Mouse (Mus musculus): ENCODE measurements around the gene Tmem95. TPM values are rescaled to one million over a fixed set of nuclear protein-coding genes. Genes with fewer than 3 reads are reported as not detected.

Tmem95 gene
- polyA plus RNA-seq, 1 experiment from 2014 or later = not detected

DNA sequence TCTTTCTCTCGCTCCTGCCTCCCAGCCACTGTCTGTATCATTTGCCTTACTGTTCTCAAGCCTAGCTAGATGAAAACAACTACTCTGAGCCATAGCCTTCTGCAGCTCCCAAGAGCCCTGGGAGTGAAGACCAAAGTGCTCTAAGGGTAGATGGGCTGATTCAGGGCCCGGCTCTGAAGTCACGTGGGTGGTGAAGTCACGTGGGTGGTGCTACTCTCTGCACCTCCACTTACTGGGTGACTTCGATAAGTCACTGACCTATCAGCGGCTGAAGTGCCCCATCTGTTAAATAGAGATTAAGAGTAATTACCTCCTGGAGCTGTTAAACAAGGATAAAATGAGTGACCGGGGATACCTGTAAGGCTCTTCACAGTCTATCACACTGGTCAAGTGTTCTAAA lies 23.8 kb downstream of the Tmem95 start:
- H3K27me3 ChIP-seq = peaks cover 16% of the 10 kb centered on the region
- ATAC-seq (ENCODE audit: insufficient number of reproducible peaks, insufficient read depth, low FRiP score, low TSS enrichment) = no peak
- H3K9ac ChIP-seq = no peak overlapping the region
- H3K4me2 ChIP-seq (replicated peaks) = no peak overlapping the region
- H3K27ac ChIP-seq = no peak overlapping the region
- no peaks in the 10 kb centered on the region for H3K9me3 ChIP-seq
- peaks cover 34% of the 10 kb centered on the region for H3K36me3 ChIP-seq
- 70% methylated on average over 7 of the region's 7 CpGs for WGBS
- peaks cover 5% of the 10 kb centered on the region for H3K4me1 ChIP-seq
- no peak overlapping the region for H3K4me3 ChIP-seq

DNA sequence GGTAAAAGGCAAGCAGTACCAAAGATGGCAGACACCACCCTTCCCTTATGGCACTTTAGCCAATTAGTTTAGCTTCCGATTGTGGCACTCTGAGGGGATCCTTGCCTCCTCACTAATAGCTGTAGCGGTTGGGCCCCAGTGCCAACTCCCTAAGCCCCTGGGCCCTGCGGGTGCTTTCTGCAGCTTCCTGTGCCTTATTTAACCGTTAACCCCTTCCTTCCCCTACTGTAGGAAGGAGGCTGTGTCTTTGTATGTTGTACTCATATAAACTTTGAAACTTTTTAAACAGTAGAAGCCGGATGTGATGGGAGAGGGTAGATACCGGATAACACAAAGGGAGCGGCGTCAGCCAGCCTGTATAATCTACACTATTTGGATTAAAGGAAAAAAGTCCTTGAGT lies 27.1 kb downstream of the Tmem95 start:
- Histone ChIP-seq H3K9me3 (no peaks in the 10 kb centered on the region), H3K9ac (no peak overlapping the region), H3K4me1 (peaks cover 21% of the 10 kb centered on the region), H3K4me3 (no peak overlapping the region), H3K27ac (0 out of 2 replicates have a peak overlapping the region, but pooled peaks have one; percentile 17), H3K27me3 (no peaks in the 10 kb centered on the region), H3K36me3 (peaks cover 49% of the 10 kb centered on the region), H3K4me2 (replicated peaks) (no peak overlapping the region)
- no peak for ATAC-seq (ENCODE audit: insufficient number of reproducible peaks, insufficient read depth, low FRiP score, low TSS enrichment)
- 73% methylated on average over 8 of the region's 8 CpGs for WGBS

DNA sequence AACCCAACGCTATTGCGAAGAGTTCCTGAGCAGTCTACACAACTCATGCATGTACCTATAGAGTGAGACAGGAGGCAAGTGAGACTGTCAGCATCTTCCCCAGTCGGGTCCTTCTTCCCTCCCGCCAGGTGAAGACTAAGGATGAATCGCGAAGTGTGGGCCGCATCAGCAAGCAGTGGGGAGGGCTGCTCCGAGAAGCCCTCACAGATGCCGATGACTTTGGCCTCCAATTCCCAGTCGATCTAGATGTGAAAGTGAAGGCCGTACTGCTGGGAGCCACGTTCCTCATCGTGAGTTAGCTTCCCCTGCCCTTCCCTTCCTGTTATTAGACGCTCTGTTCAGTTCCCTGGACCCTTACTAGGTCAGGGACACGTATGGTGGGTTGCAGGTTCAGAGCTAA lies 27.9 kb downstream of the Tmem95 start:
- Histone ChIP-seq H3K27ac (no peak overlapping the region), H3K4me2 (replicated peaks) (no peak overlapping the region), H3K4me3 (no peak overlapping the region), H3K9ac (no peak overlapping the region), H3K27me3 (no peaks in the 10 kb centered on the region), H3K9me3 (no peaks in the 10 kb centered on the region), H3K36me3 (peaks cover 49% of the 10 kb centered on the region), H3K4me1 (peaks cover 23% of the 10 kb centered on the region)
- ATAC-seq (ENCODE audit: insufficient number of reproducible peaks, insufficient read depth, low FRiP score, low TSS enrichment) = no peak
- 90% methylated on average over 15 of the region's 15 CpGs for WGBS

DNA sequence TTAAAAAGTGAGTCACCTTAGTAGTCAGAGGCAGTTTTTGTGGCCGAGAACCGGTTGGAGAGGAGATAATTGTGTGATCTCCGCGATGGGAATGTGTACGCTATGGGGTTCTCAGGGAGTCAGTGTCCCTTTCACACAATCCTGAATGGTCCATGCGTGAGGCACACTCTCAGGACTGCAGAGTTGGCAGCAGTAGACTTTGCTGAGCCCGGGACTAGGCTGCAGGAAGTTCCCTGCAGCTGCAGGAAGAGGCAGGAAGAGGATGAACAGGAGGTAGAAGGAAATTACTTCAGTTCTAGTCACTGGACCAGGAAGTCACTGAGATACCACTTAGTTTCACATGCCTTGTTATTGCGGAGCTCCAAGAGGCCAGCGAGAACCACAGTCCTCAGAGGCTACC lies 28.7 kb downstream of the Tmem95 start:
- no peak overlapping the region for H3K4me2 ChIP-seq (replicated peaks)
- H3K4me3 ChIP-seq = no peak overlapping the region
- H3K9me3 ChIP-seq = no peaks in the 10 kb centered on the region
- H3K36me3 ChIP-seq = peaks cover 49% of the 10 kb centered on the region
- H3K4me1 ChIP-seq = peaks cover 23% of the 10 kb centered on the region
- H3K27me3 ChIP-seq = no peaks in the 10 kb centered on the region
- 91% methylated on average over 9 of the region's 9 CpGs for WGBS
- H3K27ac ChIP-seq = no peak overlapping the region
- ATAC-seq (ENCODE audit: insufficient number of reproducible peaks, insufficient read depth, low FRiP score, low TSS enrichment) = no peak
- no peak overlapping the region for H3K9ac ChIP-seq

DNA sequence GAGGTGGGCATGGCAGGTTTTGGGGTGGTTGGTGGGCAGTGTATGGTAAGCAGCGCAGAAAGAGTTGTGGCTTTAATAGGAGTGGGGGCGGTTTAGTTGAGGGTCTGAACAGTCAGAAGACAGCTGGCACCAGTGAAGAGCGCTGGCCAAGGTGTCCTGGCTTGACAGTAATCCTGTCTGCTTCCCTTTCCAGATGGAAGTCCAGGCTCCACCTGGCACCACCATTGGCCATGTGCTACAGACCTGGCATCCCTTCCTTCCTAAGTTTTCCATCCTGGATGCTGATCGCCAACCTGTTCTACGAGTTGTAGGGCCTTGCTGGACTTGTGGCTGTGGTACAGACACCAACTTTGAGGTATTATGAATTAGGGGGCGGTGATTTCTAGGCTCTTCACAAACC lies 29.8 kb downstream of the Tmem95 start:
- peak overlapping the region; percentile 83; the same call in 1 of the 2 replicates for H3K9ac ChIP-seq
- peak overlapping the region; percentile 86 for H3K4me2 ChIP-seq (replicated peaks)
- WGBS = 97% methylated on average over 6 of the region's 6 CpGs
- no peak for ATAC-seq (ENCODE audit: insufficient number of reproducible peaks, insufficient read depth, low FRiP score, low TSS enrichment)
- no peaks in the 10 kb centered on the region for H3K27me3 ChIP-seq
- H3K27ac ChIP-seq = peak overlapping the region; percentile 96; the same call in 1 of the 2 replicates
- H3K4me1 ChIP-seq = peaks cover 23% of the 10 kb centered on the region
- H3K36me3 ChIP-seq = peaks cover 49% of the 10 kb centered on the region
- H3K4me3 ChIP-seq = peak overlapping the region; percentile 70
- H3K9me3 ChIP-seq = no peaks in the 10 kb centered on the region

DNA sequence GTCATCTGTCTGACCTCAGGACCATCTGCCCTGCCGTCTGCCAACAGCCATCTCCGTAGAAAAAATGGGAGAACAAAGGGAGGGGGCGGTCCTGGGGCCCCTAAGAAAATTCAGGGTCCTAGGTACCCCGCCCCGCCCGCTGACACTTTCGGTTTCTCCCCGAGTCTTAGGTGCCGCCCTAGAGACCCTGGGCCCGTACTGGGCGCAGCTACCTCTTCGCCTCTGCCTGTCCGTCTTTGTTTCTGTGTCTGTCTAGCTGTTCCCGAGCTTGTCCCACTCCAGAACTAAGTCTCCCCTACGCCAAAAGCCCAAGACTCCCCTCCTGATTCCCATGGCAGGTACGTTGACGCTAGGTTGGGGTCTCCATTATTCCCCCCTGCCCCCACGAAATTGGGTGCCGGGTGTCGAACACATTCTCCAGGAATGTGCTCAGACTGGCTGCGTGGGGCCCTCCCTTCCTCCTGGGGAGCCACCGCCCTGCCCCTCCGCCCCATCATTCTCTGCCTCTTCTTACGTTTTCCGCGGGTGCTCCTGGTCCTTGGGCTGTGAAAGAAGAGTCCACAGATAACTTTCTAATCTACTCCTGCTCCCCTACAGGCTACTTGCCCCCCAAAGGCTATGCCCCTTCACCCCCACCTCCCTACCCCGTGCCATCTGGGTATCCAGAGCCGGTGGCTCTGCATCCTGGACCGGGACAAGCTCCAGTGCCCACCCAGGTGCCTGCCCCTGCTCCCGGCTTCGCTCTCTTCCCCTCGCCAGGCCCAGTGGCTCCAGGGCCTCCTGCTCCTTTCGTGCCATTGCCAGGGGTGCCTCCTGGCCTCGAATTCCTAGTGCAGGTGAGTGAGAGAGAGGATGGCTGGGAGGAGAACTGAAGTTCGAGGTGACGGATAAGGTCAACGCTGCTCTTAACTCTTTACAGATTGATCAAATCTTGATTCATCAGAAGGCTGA lies 30.8 kb downstream of the Tmem95 start:
- Histone ChIP-seq H3K9ac (peak overlapping the region; percentile 83), H3K4me1 (peaks cover 23% of the 10 kb centered on the region), H3K36me3 (peaks cover 45% of the 10 kb centered on the region), H3K27me3 (no peaks in the 10 kb centered on the region), H3K4me2 (replicated peaks) (peak overlapping the region; percentile 86), H3K9me3 (no peaks in the 10 kb centered on the region), H3K27ac (peak overlapping the region; percentile 96), H3K4me3 (peak overlapping the region; percentile 70)
- ATAC-seq (ENCODE audit: insufficient number of reproducible peaks, insufficient read depth, low FRiP score, low TSS enrichment) = no peak
- WGBS = 11% methylated on average over 37 of the region's 37 CpGs

DNA sequence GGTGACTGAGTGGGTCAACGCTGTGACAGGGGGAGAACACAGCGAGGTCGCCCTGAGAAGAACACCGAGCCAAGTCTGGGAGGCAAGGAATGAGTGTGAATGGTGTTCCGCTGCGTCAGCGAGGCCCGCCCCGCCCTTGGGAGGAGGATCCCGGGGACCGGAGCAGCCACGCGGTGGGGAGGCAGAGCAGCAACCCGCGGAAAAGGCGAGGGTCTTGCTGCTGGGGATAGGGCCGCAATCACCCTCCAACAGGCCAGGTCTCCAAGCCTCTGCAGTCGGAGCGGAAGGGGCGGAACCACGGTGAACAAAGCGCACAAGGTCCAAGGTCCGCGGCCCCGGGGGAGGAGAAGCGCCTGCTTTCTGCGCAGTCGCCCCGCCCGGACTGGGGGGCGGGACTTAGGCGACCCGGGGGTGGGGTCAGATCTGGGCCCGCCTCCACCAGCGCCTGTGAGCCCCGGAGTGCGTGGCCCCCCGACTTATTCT lies 31.6 kb downstream of the Tmem95 start, which contains the start of gene Plscr3:
Plscr3 (plus strand) TSS at position 179 of the 483 bp plus-strand sequence.
- Histone ChIP-seq H3K4me3 (peak within 1 kb of the TSS; percentile 70), H3K27ac (peak within 1 kb of the TSS; percentile 96), H3K27me3 (no peaks in the 10 kb centered on the region), H3K9me3 (no peaks in the 10 kb centered on the region), H3K4me2 (replicated peaks) (peak within 1 kb of the TSS; percentile 86), H3K9ac (peak within 1 kb of the TSS; percentile 83), H3K4me1 (peaks cover 23% of the 10 kb centered on the region), H3K36me3 (peaks cover 37% of the 10 kb centered on the region)
- ATAC-seq (ENCODE audit: insufficient number of reproducible peaks, insufficient read depth, low FRiP score, low TSS enrichment) = peak; percentile 78
- WGBS = under 1% methylated on average over 34 of the region's 38 CpGs

DNA sequence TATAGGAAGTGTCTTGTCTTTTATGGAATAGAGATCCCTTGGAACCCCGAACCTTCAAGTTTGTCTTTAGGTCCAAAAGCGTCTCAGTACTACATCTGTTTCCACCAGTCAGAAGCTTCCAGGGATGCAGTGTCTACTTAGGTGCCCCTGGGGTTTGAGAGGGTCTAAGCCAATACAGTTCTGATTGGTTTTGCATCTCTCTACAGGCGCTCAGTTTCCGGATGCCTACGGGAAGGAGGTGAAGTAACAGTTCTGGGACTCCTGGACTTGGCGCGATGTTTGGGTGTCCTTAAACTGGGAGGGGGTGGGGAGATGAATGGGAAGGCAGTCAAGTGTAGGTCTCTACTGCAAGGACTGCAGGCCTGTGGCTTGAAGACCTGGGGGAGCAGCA lies 39.1 kb downstream of the Tmem95 start:
- peak overlapping the region; percentile 57; the same call in 1 of the 2 replicates for H3K9ac ChIP-seq
- H3K4me1 ChIP-seq = peaks cover 34% of the 10 kb centered on the region
- peak overlapping the region; percentile 97 for H3K4me2 ChIP-seq (replicated peaks)
- H3K4me3 ChIP-seq = peak overlapping the region; percentile 79
- 0 out of 2 replicates have a peak, but pooled peaks cover 2% of the 10 kb centered on the region for H3K36me3 ChIP-seq
- WGBS = 3% methylated on average over 7 of the region's 7 CpGs
- no peaks in the 10 kb centered on the region for H3K27me3 ChIP-seq
- ATAC-seq (ENCODE audit: insufficient number of reproducible peaks, insufficient read depth, low FRiP score, low TSS enrichment) = no peak
- no peaks in the 10 kb centered on the region for H3K9me3 ChIP-seq
- peak overlapping the region; percentile 85 for H3K27ac ChIP-seq

DNA sequence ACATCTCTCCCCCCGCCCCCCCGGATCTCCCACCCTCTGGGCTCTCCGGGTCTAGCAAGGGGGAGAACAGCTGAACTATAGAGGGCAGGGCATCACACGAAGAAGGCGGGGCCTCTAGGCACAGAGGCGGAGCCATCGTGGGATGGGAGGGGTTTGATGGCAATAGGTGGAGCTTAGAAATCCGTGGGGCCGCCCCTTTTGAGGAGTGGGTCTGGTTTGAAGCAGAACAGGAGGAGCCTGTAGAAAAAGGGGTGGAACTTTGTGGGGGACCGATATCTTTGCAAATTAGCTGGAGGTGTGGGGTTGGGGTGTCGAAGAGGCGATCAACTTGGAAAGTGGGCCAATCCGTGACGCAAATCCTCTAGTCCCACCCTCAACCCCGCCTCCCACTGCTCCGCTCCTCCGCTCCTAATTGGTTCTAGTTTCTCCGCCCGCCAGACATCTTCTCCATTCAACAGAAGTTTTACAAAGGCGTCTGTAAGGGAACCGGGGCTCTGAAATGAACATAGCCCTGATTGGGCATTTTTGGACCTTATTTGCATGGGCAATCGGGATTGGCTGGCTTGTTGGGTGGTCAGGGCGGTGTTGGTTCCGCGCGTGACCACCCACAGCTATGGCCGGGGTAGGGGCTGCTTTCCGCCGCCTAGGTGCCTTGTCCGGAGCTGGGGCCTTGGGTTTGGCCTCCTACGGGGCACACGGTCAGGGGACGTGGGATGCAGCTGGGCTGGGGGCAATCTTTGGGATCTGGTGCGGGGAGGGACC lies 39.7 kb downstream of the Tmem95 start, which contains the start of gene Tmem256:
Tmem256 (plus strand) TSS at position 563 of the 762 bp plus-strand sequence.
- H3K9ac ChIP-seq = peak within 1 kb of the TSS; percentile 87
- H3K9me3 ChIP-seq = no peaks in the 10 kb centered on the region
- under 1% methylated on average over 34 of the region's 34 CpGs for WGBS

DNA sequence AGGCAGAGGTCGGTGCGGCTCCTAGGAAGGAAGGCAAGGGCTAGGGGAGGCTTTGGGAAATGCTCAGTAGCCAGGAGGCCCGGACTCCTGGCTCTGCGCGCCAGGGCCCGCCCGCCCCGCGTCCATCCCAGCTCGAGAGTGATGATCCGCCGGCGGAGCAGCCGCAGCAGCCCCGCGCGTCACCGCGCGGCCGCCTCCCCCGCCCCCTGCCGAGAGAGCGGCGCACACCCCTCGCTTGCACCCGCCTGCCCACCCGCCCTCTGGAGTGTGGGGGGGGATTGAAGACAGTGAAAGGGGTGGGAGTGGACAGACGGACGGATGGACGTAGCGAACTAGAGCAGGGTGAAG lies 40.2 kb downstream of the Tmem95 start, which contains the start of gene Nlgn2:
Nlgn2 (minus strand) TSS at position 181 of the 348 bp plus-strand sequence.
- Histone ChIP-seq H3K4me3 (peak within 1 kb of the TSS; percentile 79), H3K4me2 (replicated peaks) (peak within 1 kb of the TSS; percentile 97), H3K4me1 (peaks cover 37% of the 10 kb centered on the region), H3K9me3 (no peaks in the 10 kb centered on the region), H3K9ac (peak within 1 kb of the TSS; percentile 87), H3K36me3 (peaks cover 14% of the 10 kb centered on the region), H3K27me3 (no peaks in the 10 kb centered on the region), H3K27ac (peak within 1 kb of the TSS; percentile 92)
- no peak for ATAC-seq (ENCODE audit: insufficient number of reproducible peaks, insufficient read depth, low FRiP score, low TSS enrichment)
- under 1% methylated on average over 29 of the region's 32 CpGs for WGBS

More for the DNA sequence above, 39.7 kb downstream of the Tmem95 start, which contains the start of gene Tmem256:
- H3K36me3 ChIP-seq = 0 out of 2 replicates have a peak, but pooled peaks cover 8% of the 10 kb centered on the region
- H3K27ac ChIP-seq = peak within 1 kb of the TSS; percentile 92
- H3K27me3 ChIP-seq = no peaks in the 10 kb centered on the region
- H3K4me3 ChIP-seq = peak within 1 kb of the TSS; percentile 79
- H3K4me2 ChIP-seq (replicated peaks) = peak within 1 kb of the TSS; percentile 97
- ATAC-seq (ENCODE audit: insufficient number of reproducible peaks, insufficient read depth, low FRiP score, low TSS enrichment) = peak; percentile 85
- peaks cover 37% of the 10 kb centered on the region for H3K4me1 ChIP-seq

All from embryonic facial prominence, embryonic 12.5 days (tissue).